Mouse (Mus musculus): ENCODE measurements around the gene Tanc1. TPM values are rescaled to one million over a fixed set of nuclear protein-coding genes. Genes with fewer than 3 reads are reported as not detected.

Tanc1 gene
- polyA plus RNA-seq, 1 experiment from 2014 or later: 8.5 TPM

- no peaks in the 10 kb centered on the region for H3K9me3 ChIP-seq (ENCODE audit: control insufficient read depth)
- H3K4me3 ChIP-seq (ENCODE audit: low read depth, low read length): no peak overlapping the region
- no peak overlapping the region for H3K4me2 ChIP-seq (replicated peaks; ENCODE audit: low read depth)
- H3K9ac ChIP-seq (ENCODE audit: low read depth, low read length): no peak overlapping the region
- peak; percentile 58 for TF ChIP-seq CTCF (IDR thresholded peaks at IDR 0.05; ENCODE audit: low read depth)
- no peaks in the 10 kb centered on the region for H3K4me1 ChIP-seq (replicated peaks; ENCODE audit: control insufficient read depth, insufficient read depth, low read length)
- no peaks in the 10 kb centered on the region for H3K27me3 ChIP-seq (replicated peaks; ENCODE audit: control insufficient read depth, insufficient read depth, low read length)
- WGBS: 68% methylated on average over 6 of the region's 6 CpGs
- H3K36me3 ChIP-seq (ENCODE audit: control insufficient read depth, insufficient read depth): no peaks in the 10 kb centered on the region; the same call in 1 of the 2 replicates
- no peak overlapping the region for H3K27ac ChIP-seq (ENCODE audit: low read depth, low read length)
- no peak for ATAC-seq
These were observed 145.2 kb downstream of the Tanc1 start for GRCm38 (mm10) chr2:59757015-59757414.

DNA sequence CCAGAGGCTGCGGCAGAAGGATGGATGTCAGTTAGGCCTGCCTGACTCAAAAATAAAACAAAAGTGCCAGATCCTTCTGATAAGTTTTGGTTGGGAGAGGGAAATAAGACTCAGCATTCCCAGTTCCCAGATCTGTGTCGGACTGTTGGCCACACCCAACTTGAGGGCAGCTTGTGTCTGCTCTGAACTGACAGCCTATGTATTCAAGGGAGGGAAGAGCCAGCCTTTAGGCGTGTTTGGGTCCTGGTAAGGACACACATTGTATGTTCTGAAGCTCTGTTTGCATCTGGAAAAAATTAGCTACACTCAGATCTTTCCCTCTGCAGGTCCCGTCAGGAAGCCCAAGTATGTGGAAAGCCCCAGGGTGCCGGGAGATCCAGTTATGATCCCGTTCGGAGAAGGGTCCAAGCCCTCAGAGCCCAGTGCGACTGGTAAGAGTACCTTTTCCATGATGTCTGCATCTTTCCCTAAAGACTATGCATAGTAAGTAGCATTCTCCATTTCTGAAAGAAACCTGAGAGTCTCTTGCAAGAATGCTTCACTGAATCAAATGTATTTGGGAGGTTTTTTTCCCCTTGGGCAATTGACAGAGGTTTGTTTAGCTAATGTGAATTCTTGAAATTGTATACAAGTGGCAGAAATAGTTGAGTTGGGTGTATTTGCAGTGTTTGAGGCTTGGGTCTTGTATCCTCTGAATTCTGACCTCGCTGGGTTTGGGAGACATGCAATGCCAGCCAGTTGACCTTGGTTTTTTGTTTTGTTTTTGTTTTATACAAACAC is 146.5 kb downstream of the Tanc1 start:
- no peak for TF ChIP-seq CTCF (IDR thresholded peaks at IDR 0.05; ENCODE audit: low read depth)
- ATAC-seq: no peak
- H3K27ac ChIP-seq (ENCODE audit: low read depth, low read length): no peak overlapping the region
- no peaks in the 10 kb centered on the region for H3K4me1 ChIP-seq (replicated peaks; ENCODE audit: control insufficient read depth, insufficient read depth, low read length)
- H3K36me3 ChIP-seq (ENCODE audit: control insufficient read depth, insufficient read depth): no peaks in the 10 kb centered on the region; the same call in 1 of the 2 replicates
- H3K9me3 ChIP-seq (ENCODE audit: control insufficient read depth): no peaks in the 10 kb centered on the region
- no peaks in the 10 kb centered on the region for H3K27me3 ChIP-seq (replicated peaks; ENCODE audit: control insufficient read depth, insufficient read depth, low read length)
- H3K4me2 ChIP-seq (replicated peaks; ENCODE audit: low read depth): no peak overlapping the region
- no peak overlapping the region for H3K9ac ChIP-seq (ENCODE audit: low read depth, low read length)
- no peak overlapping the region for H3K4me3 ChIP-seq (ENCODE audit: low read depth, low read length)
- WGBS: 80% methylated on average over 9 of the region's 9 CpGs

- Histone ChIP-seq H3K4me2 (replicated peaks; ENCODE audit: low read depth) (no peak overlapping the region), H3K27me3 (replicated peaks; ENCODE audit: control insufficient read depth, insufficient read depth, low read length) (no peaks in the 10 kb centered on the region), H3K4me1 (replicated peaks; ENCODE audit: control insufficient read depth, insufficient read depth, low read length) (no peaks in the 10 kb centered on the region), H3K4me3 (ENCODE audit: low read depth, low read length) (no peak overlapping the region), H3K9me3 (ENCODE audit: control insufficient read depth) (no peaks in the 10 kb centered on the region), H3K27ac (ENCODE audit: low read depth, low read length) (no peak overlapping the region), H3K9ac (ENCODE audit: low read depth, low read length) (no peak overlapping the region), H3K36me3 (ENCODE audit: control insufficient read depth, insufficient read depth) (no peaks in the 10 kb centered on the region; the same call in 1 of the 2 replicates)
- WGBS: 84% methylated on average over 4 of the region's 4 CpGs
- no peak for TF ChIP-seq CTCF (IDR thresholded peaks at IDR 0.05; ENCODE audit: low read depth)
- ATAC-seq: no peak
These were observed 148.9 kb downstream of the Tanc1 start for GRCm38 (mm10) chr2:59760731-59761130.

- H3K4me2 ChIP-seq (replicated peaks; ENCODE audit: low read depth): no peak overlapping the region
- H3K36me3 ChIP-seq (ENCODE audit: control insufficient read depth, insufficient read depth): no peaks in the 10 kb centered on the region; the same call in 1 of the 2 replicates
- ATAC-seq: no peak
- H3K4me1 ChIP-seq (replicated peaks; ENCODE audit: control insufficient read depth, insufficient read depth, low read length): no peaks in the 10 kb centered on the region
- 83% methylated on average over 12 of the region's 12 CpGs for WGBS
- no peak overlapping the region for H3K4me3 ChIP-seq (ENCODE audit: low read depth, low read length)
- H3K27me3 ChIP-seq (replicated peaks; ENCODE audit: control insufficient read depth, insufficient read depth, low read length): no peaks in the 10 kb centered on the region
- H3K9me3 ChIP-seq (ENCODE audit: control insufficient read depth): no peaks in the 10 kb centered on the region
- TF ChIP-seq CTCF (IDR thresholded peaks at IDR 0.05; ENCODE audit: low read depth): no peak
- H3K9ac ChIP-seq (ENCODE audit: low read depth, low read length): no peak overlapping the region
- H3K27ac ChIP-seq (ENCODE audit: low read depth, low read length): no peak overlapping the region
These were observed 149.3 kb downstream of the Tanc1 start for GRCm38 (mm10) chr2:59761183-59761582.

DNA sequence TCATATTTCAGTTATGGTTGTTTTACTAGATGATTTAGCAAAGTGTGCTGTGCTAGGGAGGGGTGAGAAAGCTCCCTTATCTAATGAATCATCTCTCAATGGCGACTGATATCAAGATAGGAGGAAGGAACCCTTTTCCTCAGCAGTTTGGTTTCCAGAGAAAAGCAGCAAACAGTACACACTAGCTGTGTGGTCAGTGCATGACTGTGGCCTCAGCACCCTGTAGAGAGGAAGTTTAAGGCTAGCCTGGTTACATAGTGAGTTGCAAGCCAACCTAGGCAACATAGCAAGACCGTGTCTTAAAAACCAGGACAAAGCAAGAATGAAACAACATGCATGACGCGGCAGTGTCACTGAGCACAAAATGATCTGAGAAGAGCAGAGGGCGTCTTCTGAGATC is 150.4 kb downstream of the Tanc1 start:
- H3K27me3 ChIP-seq (replicated peaks; ENCODE audit: control insufficient read depth, insufficient read depth, low read length): no peaks in the 10 kb centered on the region
- no peak overlapping the region for H3K4me3 ChIP-seq (ENCODE audit: low read depth, low read length)
- WGBS: 87% methylated on average over 5 of the region's 5 CpGs
- TF ChIP-seq CTCF (IDR thresholded peaks at IDR 0.05; ENCODE audit: low read depth): no peak
- no peak overlapping the region for H3K27ac ChIP-seq (ENCODE audit: low read depth, low read length)
- H3K4me2 ChIP-seq (replicated peaks; ENCODE audit: low read depth): no peak overlapping the region
- ATAC-seq: no peak
- no peaks in the 10 kb centered on the region for H3K4me1 ChIP-seq (replicated peaks; ENCODE audit: control insufficient read depth, insufficient read depth, low read length)
- H3K9me3 ChIP-seq (ENCODE audit: control insufficient read depth): no peaks in the 10 kb centered on the region
- no peaks in the 10 kb centered on the region; the same call in 1 of the 2 replicates for H3K36me3 ChIP-seq (ENCODE audit: control insufficient read depth, insufficient read depth)
- H3K9ac ChIP-seq (ENCODE audit: low read depth, low read length): no peak overlapping the region

DNA sequence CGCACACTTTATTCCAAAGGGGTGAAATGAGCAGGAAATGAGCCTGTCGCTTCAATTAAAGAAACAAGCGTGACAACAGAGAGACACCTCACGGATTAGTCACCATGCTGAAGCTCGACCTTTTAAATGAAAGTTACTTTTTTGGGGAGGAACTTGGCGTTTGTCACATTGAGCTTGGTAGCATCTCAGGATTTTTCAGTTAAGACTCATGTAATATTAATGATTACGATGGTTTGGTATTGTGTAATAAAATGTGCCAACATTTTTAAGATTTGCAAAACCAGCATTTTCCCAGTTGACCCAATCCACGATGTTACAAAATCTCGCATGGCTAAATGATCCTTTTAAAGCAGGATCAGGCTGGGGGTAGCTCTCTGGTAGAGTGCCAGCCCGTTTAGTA is 153.8 kb downstream of the Tanc1 start:
- Histone ChIP-seq H3K27me3 (replicated peaks; ENCODE audit: control insufficient read depth, insufficient read depth, low read length) (no peaks in the 10 kb centered on the region), H3K4me3 (ENCODE audit: low read depth, low read length) (no peak overlapping the region), H3K4me1 (replicated peaks; ENCODE audit: control insufficient read depth, insufficient read depth, low read length) (no peaks in the 10 kb centered on the region), H3K27ac (ENCODE audit: low read depth, low read length) (no peak overlapping the region), H3K9ac (ENCODE audit: low read depth, low read length) (no peak overlapping the region), H3K36me3 (ENCODE audit: control insufficient read depth, insufficient read depth) (peaks cover 4% of the 10 kb centered on the region; the same call in 1 of the 2 replicates), H3K9me3 (ENCODE audit: control insufficient read depth) (no peaks in the 10 kb centered on the region), H3K4me2 (replicated peaks; ENCODE audit: low read depth) (no peak overlapping the region)
- TF ChIP-seq CTCF (IDR thresholded peaks at IDR 0.05; ENCODE audit: low read depth): no peak
- 86% methylated on average over 10 of the region's 10 CpGs for WGBS
- ATAC-seq: no peak

Data from intestine, postnatal 0 days (tissue).